Mouse (Mus musculus): ENCODE results near the gene Fktn. TPM values are rescaled to one million over a fixed set of nuclear protein-coding genes. Genes with fewer than 3 reads are reported as not detected.

Gene Fktn
- polyA plus RNA-seq, 1 experiment from 2014 or later: 13.5 TPM

- H3K4me3 ChIP-seq (ENCODE audit: low read depth, low read length): no peak overlapping the region
- no peak overlapping the region for H3K4me2 ChIP-seq (ENCODE audit: low read depth, low read length)
- WGBS: 19% methylated on average over 14 of the region's 14 CpGs
- ATAC-seq (ENCODE audit: low read depth) (peak; percentile 67), DNase-seq (ENCODE audit: low spot score) (no peak)
- H3K36me3 ChIP-seq (ENCODE audit: control insufficient read depth, insufficient read depth, low read length): no peaks in the 10 kb centered on the region
- H3K27me3 ChIP-seq (replicated peaks; ENCODE audit: control insufficient read depth, insufficient read depth, low read length): peaks cover 6% of the 10 kb centered on the region; the same call in 1 of the 2 replicates
- H3K27ac ChIP-seq (replicated peaks; ENCODE audit: low read depth, low read length): no peak overlapping the region
- H3K9me3 ChIP-seq (ENCODE audit: control insufficient read depth, low read length): no peaks in the 10 kb centered on the region
- H3K4me1 ChIP-seq (ENCODE audit: control insufficient read depth, insufficient read depth, low read length): peaks cover 10% of the 10 kb centered on the region
- no peak overlapping the region for H3K9ac ChIP-seq (ENCODE audit: low read depth, low read length)
Measured at GRCm38 (mm10) chr4:53782216-53783070, 68.6 kb downstream of the Fktn start.

GRCm38 (mm10) chr4:53785746-53786398 lies 72.1 kb downstream of the Fktn start:
- H3K9me3 ChIP-seq (ENCODE audit: control insufficient read depth, low read length): no peaks in the 10 kb centered on the region
- WGBS: 78% methylated on average over 15 of the region's 15 CpGs
- DNase-seq (ENCODE audit: low spot score) (no peak), ATAC-seq (ENCODE audit: low read depth) (no peak)
- no peak overlapping the region for H3K4me2 ChIP-seq (ENCODE audit: low read depth, low read length)
- H3K4me3 ChIP-seq (ENCODE audit: low read depth, low read length): no peak overlapping the region
- H3K36me3 ChIP-seq (ENCODE audit: control insufficient read depth, insufficient read depth, low read length): no peaks in the 10 kb centered on the region
- H3K9ac ChIP-seq (ENCODE audit: low read depth, low read length): no peak overlapping the region
- H3K4me1 ChIP-seq (ENCODE audit: control insufficient read depth, insufficient read depth, low read length): no peaks in the 10 kb centered on the region
- no peaks in the 10 kb centered on the region for H3K27me3 ChIP-seq (replicated peaks; ENCODE audit: control insufficient read depth, insufficient read depth, low read length)
- no peak overlapping the region for H3K27ac ChIP-seq (replicated peaks; ENCODE audit: low read depth, low read length)

DNA sequence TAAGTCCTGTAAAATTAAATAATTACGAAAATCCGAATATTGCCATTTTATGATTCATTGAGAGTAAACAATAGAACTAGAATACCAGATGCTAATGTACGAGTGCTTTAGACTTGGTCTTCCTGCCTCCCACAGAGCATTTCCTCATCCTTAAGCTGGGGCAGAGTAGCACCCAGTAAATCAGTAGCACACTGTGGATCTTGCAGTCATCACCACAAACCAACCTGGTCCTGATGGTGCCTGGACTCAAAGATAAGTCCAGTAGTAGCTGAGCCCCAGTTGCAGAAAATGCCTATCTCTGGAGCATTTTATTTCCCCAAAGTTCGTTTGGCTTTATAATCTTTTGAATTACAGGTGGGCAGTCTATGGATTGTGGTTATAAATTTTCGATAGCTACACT lies 73.1 kb downstream of the Fktn start:
- no peak for ATAC-seq (ENCODE audit: low read depth)
- H3K27me3 ChIP-seq (replicated peaks; ENCODE audit: control insufficient read depth, insufficient read depth, low read length): no peaks in the 10 kb centered on the region
- H3K4me2 ChIP-seq (ENCODE audit: low read depth, low read length): no peak overlapping the region
- no peak overlapping the region for H3K4me3 ChIP-seq (ENCODE audit: low read depth, low read length)
- H3K27ac ChIP-seq (replicated peaks; ENCODE audit: low read depth, low read length): no peak overlapping the region
- no peak overlapping the region for H3K9ac ChIP-seq (ENCODE audit: low read depth, low read length)
- DNase-seq (ENCODE audit: low spot score): no peak
- no peaks in the 10 kb centered on the region for H3K4me1 ChIP-seq (ENCODE audit: control insufficient read depth, insufficient read depth, low read length)
- 77% methylated on average over 5 of the region's 5 CpGs for WGBS
- H3K9me3 ChIP-seq (ENCODE audit: control insufficient read depth, low read length): no peaks in the 10 kb centered on the region
- H3K36me3 ChIP-seq (ENCODE audit: control insufficient read depth, insufficient read depth, low read length): no peaks in the 10 kb centered on the region

DNA sequence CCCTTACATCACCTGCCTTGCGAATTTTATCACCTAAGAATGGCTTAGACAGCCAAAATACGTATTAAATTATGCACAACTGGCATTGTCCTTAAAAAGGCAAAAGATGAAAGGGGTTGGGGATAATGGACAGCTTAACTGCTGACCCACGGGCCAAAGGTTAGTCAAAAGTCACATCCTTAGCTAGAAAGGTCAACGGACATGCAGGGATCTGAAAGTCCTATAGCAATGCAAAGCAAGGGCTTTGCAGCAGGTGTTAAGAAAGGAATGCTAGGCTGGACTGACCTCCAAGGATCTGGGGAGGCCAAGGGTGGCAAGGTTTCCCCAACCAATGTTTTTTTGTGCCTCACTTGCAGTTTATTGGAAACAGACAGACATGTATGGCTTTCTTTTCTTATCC lies 75.5 kb downstream of the Fktn start:
- Histone ChIP-seq H3K27ac (replicated peaks; ENCODE audit: low read depth, low read length) (no peak overlapping the region), H3K27me3 (replicated peaks; ENCODE audit: control insufficient read depth, insufficient read depth, low read length) (no peaks in the 10 kb centered on the region), H3K9me3 (ENCODE audit: control insufficient read depth, low read length) (no peaks in the 10 kb centered on the region), H3K4me3 (ENCODE audit: low read depth, low read length) (no peak overlapping the region), H3K36me3 (ENCODE audit: control insufficient read depth, insufficient read depth, low read length) (no peaks in the 10 kb centered on the region), H3K9ac (ENCODE audit: low read depth, low read length) (no peak overlapping the region), H3K4me2 (ENCODE audit: low read depth, low read length) (no peak overlapping the region), H3K4me1 (ENCODE audit: control insufficient read depth, insufficient read depth, low read length) (no peaks in the 10 kb centered on the region)
- no peak for ATAC-seq (ENCODE audit: low read depth)
- WGBS: 13% methylated on average over 4 of the region's 4 CpGs
- no peak for DNase-seq (ENCODE audit: low spot score)

- no peak overlapping the region for H3K9ac ChIP-seq (ENCODE audit: low read depth, low read length)
- no peak overlapping the region for H3K4me3 ChIP-seq (ENCODE audit: low read depth, low read length)
- no peaks in the 10 kb centered on the region for H3K4me1 ChIP-seq (ENCODE audit: control insufficient read depth, insufficient read depth, low read length)
- 83% methylated on average over 5 of the region's 5 CpGs for WGBS
- H3K4me2 ChIP-seq (ENCODE audit: low read depth, low read length): no peak overlapping the region
- no peak overlapping the region for H3K27ac ChIP-seq (replicated peaks; ENCODE audit: low read depth, low read length)
- no peaks in the 10 kb centered on the region; the same call in 1 of the 2 replicates for H3K27me3 ChIP-seq (replicated peaks; ENCODE audit: control insufficient read depth, insufficient read depth, low read length)
- H3K9me3 ChIP-seq (ENCODE audit: control insufficient read depth, low read length): no peaks in the 10 kb centered on the region
- H3K36me3 ChIP-seq (ENCODE audit: control insufficient read depth, insufficient read depth, low read length): no peaks in the 10 kb centered on the region
- ATAC-seq (ENCODE audit: low read depth) (no peak), DNase-seq (ENCODE audit: low spot score) (no peak)
Measured at GRCm38 (mm10) chr4:53794257-53794966, 80.6 kb downstream of the Fktn start.

GRCm38 (mm10) chr4:53795086-53795485 lies 81.3 kb downstream of the Fktn start:
- Histone ChIP-seq H3K36me3 (ENCODE audit: control insufficient read depth, insufficient read depth, low read length) (no peaks in the 10 kb centered on the region), H3K9ac (ENCODE audit: low read depth, low read length) (no peak overlapping the region), H3K27me3 (replicated peaks; ENCODE audit: control insufficient read depth, insufficient read depth, low read length) (no peaks in the 10 kb centered on the region; the same call in 1 of the 2 replicates), H3K4me3 (ENCODE audit: low read depth, low read length) (no peak overlapping the region), H3K27ac (replicated peaks; ENCODE audit: low read depth, low read length) (no peak overlapping the region), H3K4me2 (ENCODE audit: low read depth, low read length) (no peak overlapping the region), H3K9me3 (ENCODE audit: control insufficient read depth, low read length) (no peaks in the 10 kb centered on the region), H3K4me1 (ENCODE audit: control insufficient read depth, insufficient read depth, low read length) (no peaks in the 10 kb centered on the region)
- no peak for DNase-seq (ENCODE audit: low spot score)
- no peak for ATAC-seq (ENCODE audit: low read depth)
- 50% methylated on average over 2 of the region's 2 CpGs for WGBS

GRCm38 (mm10) chr4:53795706-53796105 lies 81.9 kb downstream of the Fktn start:
- DNase-seq (ENCODE audit: low spot score) (no peak), ATAC-seq (ENCODE audit: low read depth) (no peak)
- no peak overlapping the region for H3K9ac ChIP-seq (ENCODE audit: low read depth, low read length)
- no peaks in the 10 kb centered on the region for H3K4me1 ChIP-seq (ENCODE audit: control insufficient read depth, insufficient read depth, low read length)
- WGBS: 90% methylated on average over 2 of the region's 2 CpGs
- no peak overlapping the region for H3K4me3 ChIP-seq (ENCODE audit: low read depth, low read length)
- no peak overlapping the region for H3K27ac ChIP-seq (replicated peaks; ENCODE audit: low read depth, low read length)
- H3K9me3 ChIP-seq (ENCODE audit: control insufficient read depth, low read length): no peaks in the 10 kb centered on the region
- no peaks in the 10 kb centered on the region for H3K36me3 ChIP-seq (ENCODE audit: control insufficient read depth, insufficient read depth, low read length)
- H3K27me3 ChIP-seq (replicated peaks; ENCODE audit: control insufficient read depth, insufficient read depth, low read length): no peaks in the 10 kb centered on the region; the same call in 1 of the 2 replicates
- no peak overlapping the region for H3K4me2 ChIP-seq (ENCODE audit: low read depth, low read length)

GRCm38 (mm10) chr4:53796865-53797772 lies 83.3 kb downstream of the Fktn start:
- no peak for DNase-seq (ENCODE audit: low spot score)
- WGBS: 20% methylated on average over 18 of the region's 18 CpGs

More at GRCm38 (mm10) chr4:53796865-53797772, 83.3 kb downstream of the Fktn start:
- Histone ChIP-seq H3K27me3 (replicated peaks; ENCODE audit: control insufficient read depth, insufficient read depth, low read length) (no peaks in the 10 kb centered on the region; the same call in 1 of the 2 replicates), H3K4me1 (ENCODE audit: control insufficient read depth, insufficient read depth, low read length) (no peaks in the 10 kb centered on the region), H3K36me3 (ENCODE audit: control insufficient read depth, insufficient read depth, low read length) (no peaks in the 10 kb centered on the region), H3K4me2 (ENCODE audit: low read depth, low read length) (no peak overlapping the region), H3K4me3 (ENCODE audit: low read depth, low read length) (no peak overlapping the region), H3K9ac (ENCODE audit: low read depth, low read length) (no peak overlapping the region), H3K9me3 (ENCODE audit: control insufficient read depth, low read length) (no peaks in the 10 kb centered on the region), H3K27ac (replicated peaks; ENCODE audit: low read depth, low read length) (no peak overlapping the region)
- ATAC-seq (ENCODE audit: low read depth): no peak

All from embryonic facial prominence, embryonic 14.5 days (tissue).